Mouse (Mus musculus) fibroblast of lung, adult 2 months (primary cell): ENCODE data around the gene Stx4a.
"Not testable (repeated sequence)": the region's sequence is repeated elsewhere in the genome, so short reads cannot be mapped to it uniquely, and the experiment has no call there.

Experiments used
- DNase-seq: peaks from one replicate; pipeline ENCODE4 v3.0.0-alpha.2; 2011; ENCODE audit warnings: low read depth

Stx4a gene

DNA sequence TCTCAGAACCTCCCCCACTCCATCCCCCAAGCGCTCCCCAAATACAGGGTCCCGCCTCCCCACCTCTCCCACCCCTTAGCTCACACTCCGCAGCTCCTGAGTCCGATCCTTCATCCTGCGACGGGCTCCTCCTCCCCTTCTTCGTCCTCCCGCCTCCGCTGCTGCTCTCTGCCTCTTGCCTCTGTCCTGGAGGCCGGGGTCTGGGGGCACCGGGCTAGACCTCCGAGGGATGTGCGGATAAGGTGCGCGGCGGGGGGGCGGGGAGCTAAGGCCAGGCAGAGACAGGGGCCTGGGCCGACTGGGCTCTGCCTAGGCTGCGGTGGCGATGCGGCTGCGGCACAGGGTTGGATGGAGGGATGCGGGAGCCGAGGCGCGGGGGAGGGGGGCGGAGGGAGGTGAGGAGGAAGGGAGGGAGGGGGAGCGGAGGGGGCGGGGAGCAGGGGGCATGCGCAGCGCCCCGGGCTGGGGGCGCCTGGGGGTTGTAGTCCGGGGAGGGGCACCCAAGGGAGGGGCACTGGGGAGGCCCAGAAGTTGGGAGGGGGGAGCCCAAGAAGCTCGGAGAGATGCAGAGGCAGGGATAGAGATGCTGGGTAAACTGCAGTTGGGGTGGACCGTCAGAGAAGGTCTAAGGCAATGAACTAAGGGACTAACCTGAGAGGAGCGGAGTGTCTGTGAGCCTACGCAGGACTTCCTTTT, at the start of gene Stx4a, which contains the start of gene Stx1b:
Gene Stx4a (plus strand): TSS at position 119 of the 696 bp plus-strand sequence.
Gene Stx1b (minus strand): TSS at position 374 of the 696 bp plus-strand sequence.
- no peak for DNase-seq

DNA sequence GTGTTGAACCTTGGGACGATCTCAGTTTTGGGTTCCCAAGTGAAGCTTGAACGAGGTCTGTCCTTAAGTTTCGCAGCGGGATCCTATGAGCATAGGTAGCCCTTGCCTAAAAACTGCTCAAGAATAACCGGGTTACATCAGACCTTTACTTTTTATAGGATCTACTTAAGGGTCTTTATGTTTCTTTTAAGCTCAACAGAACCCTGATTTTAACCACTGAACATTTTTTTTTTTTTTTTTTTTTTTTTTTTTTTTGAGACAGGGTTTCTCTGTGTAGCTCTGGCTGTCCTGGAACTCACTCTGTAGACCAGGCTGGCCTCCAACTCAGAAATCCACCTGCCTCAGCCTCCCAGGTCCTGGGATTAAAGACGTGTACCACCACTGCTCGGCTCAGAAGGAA, 48.3 kb upstream of the Stx4a start:
- DNase-seq, result not testable (repeated sequence)

- DNase-seq, result peak; percentile 53
These were observed 47.7 kb upstream of the Stx4a start, which contains the start of gene Setd1a for GRCm38 (mm10) chr7:127776426-127776825. Gene Setd1a (plus strand): TSS chr7:127776670.

DNA sequence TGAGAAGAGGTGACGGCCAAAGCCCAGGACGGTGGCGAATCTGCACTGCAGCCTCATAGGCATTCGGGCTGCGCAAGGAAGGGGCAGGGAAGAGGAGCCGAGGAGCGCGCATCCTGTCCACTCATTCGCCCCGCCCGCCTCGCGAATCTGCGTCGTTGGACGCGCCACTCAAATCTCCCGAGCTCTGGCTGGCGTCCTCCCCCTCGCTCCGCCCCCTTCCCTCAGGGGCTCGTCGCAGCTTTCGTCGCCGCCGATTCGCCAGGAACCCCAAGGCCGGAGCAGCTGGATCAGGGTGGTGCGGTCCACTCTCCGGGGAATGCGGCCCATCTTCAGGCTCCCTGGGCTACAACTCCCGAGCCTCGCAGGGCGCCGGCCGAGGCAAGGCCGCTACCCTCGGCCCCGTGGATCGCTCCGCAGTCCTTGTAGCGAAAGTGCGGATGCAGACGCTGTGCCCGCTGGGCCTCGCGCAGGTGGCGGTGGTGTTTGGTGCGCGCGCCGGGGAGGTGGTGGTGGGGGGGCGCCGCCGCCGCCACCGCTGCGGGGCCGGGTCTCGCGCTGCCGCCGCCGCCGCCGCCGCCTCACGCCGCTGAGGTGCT, 47.1 kb upstream of the Stx4a start:
- DNase-seq, result peak; percentile 62

DNA sequence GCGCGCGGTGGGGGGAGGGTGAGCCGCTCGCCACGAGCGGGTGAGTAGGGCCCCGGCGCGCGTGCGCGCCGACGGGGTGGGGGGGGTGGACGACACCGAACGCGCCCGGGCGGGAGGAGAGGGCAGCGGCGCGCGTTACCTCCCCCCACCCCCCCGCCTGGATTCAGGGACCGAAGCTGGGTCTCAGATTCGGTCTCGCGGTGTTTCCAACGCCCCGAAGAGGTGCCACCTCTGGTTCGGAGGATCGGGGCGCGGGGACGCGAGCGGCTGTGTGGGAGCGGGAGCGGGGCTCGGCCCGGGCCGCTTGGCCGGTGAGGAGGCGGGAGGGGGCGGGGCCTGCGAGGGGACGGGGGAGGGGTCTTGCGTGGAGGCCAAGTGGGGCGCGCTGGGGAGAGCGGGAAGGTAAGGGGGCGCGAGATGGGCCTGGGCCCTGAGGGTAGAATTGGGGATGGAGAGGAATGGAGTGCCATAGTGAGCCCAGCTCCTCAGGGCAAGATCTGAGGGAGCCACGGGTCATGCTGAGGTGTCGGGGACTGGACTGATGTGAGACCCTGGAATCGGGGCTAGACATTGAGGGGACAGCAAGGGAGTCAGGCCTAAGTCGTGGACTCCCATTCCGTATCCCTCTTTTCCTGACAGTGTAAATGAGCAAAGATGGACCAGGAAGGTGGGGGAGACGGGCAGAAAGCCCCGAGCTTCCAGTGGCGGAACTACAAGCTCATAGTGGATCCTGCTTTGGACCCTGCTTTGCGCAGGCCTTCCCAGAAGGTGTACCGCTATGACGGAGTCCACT, 46.4 kb upstream of the Stx4a start:
- no peak for DNase-seq

- DNase-seq, result no peak
These were observed 45.7 kb upstream of the Stx4a start for GRCm38 (mm10) chr7:127778350-127778749.

- DNase-seq, result no peak
These were observed 38.8 kb upstream of the Stx4a start, which contains the start of gene Gm49388 for GRCm38 (mm10) chr7:127785308-127785707. Gene Gm49388 (plus strand): TSS chr7:127785608.

GRCm38 (mm10) chr7:127797076-127797845, 26.8 kb upstream of the Stx4a start:
- DNase-seq, result no peak

GRCm38 (mm10) chr7:127798591-127798990, 25.5 kb upstream of the Stx4a start:
- no peak for DNase-seq

- DNase-seq, result no peak
These were observed 24.9 kb upstream of the Stx4a start for GRCm38 (mm10) chr7:127799211-127799610.

DNA sequence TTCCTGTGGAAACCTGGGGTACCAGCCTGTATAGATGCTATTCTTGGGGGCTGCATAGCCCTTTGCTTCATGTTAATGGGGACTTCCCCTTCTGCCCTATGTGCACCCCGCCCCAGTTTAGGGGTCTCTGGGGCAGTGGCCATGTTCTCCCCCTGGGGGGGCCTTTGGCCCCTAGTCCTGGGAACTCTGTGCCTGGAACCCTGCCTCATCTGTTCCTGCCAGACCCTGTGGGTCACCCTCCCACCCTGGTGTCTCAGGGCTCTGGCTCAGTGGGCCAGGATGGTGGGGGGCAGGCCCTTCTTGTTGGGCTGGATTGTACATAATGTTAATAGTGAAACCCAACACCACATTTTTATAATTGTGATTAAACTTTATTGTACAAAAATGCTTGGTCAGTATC, 24.4 kb upstream of the Stx4a start:
- DNase-seq, result no peak

GRCm38 (mm10) chr7:127800435-127801009, 23.6 kb upstream of the Stx4a start, which contains the start of gene Hsd3b7:
Gene Hsd3b7 (plus strand): TSS chr7:127800604.
- peak; percentile 78 for DNase-seq

GRCm38 (mm10) chr7:127801010-127801621, 23.0 kb upstream of the Stx4a start:
- DNase-seq, result peak; percentile 52

DNA sequence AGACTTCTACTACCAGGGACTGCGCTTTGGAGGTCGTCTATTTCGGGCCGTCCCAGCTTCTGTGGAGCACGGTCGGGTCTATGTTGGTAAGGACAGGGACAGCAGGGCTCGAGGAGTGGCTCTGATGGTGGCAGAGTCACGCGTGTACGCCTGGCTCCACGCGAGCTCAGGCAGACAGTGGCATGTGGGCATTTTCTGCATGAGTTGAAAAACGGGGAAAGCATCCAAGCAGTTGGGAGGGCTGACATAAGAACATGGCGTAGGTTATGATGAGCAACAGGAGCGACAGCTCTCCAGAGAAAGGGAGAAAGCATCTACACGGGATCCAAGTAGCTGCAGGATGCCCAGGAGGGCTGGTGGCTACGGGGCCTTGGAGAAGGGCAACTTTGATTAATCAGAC, 21.8 kb upstream of the Stx4a start:
- no peak for DNase-seq

DNA sequence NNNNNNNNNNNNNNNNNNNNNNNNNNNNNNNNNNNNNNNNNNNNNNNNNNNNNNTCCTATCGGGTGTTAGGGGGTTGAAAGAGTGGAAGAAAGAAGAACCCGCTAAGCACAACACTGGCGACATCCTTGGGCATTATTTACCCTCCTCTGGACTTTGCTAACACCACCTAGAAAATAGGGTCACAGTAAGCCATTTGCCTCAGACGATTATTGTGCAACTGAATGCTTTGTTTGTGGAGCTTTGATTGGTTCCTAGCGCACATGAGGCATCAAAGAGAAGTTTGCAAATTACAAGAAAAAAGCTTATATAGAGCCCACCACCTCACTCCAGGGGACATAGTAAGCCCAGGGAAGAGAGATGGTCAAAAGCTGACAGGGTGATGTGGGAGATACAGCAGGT, 15.3 kb upstream of the Stx4a start:
- no peak for DNase-seq

DNA sequence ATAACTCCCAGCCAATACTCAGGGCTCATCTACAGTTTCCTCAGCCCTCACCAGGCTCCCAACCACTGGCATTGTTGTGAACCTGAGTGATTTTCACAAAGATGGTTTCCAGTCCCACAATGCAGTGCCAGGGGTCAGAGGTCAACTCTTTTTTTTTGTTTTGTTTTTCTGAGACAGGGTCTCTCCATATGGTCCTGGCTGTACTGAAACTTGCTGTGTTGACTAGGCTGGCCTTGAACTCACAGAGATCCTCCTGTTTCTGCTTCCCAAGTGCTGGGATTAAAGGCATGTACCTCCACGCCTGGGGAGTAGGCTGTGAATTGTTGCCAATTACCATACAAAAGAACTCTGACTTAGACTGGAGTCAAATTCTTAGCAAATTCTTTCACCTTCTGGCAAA, 14.2 kb upstream of the Stx4a start:
- no peak for DNase-seq

- DNase-seq, result no peak
These were observed 13.4 kb upstream of the Stx4a start for GRCm38 (mm10) chr7:127810650-127811049.

GRCm38 (mm10) chr7:127811240-127811639, 12.9 kb upstream of the Stx4a start:
- DNase-seq, result no peak

DNA sequence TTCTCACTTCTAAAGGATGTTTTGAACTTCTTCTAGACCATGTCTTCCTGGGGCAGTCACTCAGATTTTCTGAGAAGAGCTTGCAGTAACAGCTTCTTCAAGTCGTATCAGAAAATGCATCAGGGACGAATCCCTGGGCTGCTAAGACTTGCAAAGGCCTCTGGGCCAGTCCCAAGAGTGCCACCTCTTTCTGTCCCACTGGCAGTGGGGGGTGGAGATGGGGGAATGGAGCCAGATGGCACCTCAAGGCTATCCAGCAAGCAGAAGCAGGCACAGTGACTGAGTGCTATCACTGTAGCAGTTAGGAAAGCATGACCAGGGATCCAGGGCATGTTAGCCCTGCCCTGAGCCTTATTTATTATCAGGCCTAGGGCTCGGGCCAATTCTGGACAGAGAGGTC, 11.8 kb upstream of the Stx4a start:
- no peak for DNase-seq

DNA sequence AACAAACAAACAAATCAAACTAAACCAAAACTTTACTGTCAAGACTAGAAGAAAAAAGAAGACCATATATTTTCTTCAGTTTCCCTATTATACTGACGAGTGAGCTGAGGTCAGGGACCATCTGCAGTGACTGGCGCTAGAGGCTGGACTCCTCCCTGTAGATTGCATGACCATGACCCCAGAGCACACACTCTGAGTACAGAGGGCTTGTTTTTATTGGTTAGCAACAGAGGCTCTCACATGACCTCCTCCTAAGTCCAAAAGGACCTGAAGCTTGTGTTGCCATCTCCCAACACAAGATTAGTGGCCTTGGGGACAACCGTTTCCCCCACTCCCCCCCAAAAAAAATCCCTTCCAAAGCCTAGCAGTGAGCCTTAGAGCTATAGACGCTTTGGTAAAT, 10.3 kb upstream of the Stx4a start:
- DNase-seq, result no peak

GRCm38 (mm10) chr7:127814241-127814921, 9.7 kb upstream of the Stx4a start:
- no peak for DNase-seq
